Mouse (Mus musculus): ENCODE data around the gene Setd2.

Gene Setd2

DNA sequence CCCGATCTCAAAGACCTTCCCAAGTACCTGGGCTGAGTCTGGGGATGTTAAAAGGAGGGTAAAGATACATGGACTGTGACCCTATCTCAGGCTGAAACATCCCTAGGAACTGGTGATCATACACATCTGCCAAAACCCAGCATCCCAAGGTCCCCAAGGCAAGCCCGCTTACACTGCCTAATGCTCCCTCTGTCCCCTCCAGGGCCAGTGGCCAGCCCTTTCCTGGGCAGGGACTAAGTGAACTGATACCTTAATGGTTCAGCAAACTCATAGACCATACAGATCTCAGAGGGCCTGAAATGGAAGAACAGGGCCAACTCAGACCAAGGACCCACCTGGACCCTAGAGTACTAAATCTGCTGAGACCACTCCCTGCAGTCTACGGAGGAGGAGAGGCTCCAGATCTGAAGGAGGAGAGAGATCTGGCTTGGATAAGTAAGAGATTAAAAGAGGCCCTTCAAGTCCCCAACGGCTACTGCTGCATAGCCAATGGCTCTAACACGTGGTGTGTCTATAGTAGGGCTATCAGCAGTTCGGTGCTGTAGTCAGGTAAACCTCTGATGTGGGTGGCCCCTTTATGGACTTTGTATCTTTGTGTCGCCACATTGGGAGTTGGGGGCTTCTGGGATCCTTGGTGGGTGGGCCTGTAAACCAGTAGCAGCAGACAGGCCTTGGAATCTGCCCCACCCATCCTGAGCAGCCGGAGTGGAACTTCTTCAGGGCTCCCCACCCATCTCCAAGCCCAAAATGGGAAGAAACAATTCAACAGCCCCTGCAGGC, 91.2 kb downstream of the Setd2 start:
- DNase-seq (ENCODE audit: low spot score in 2 of 2), result no peak

DNA sequence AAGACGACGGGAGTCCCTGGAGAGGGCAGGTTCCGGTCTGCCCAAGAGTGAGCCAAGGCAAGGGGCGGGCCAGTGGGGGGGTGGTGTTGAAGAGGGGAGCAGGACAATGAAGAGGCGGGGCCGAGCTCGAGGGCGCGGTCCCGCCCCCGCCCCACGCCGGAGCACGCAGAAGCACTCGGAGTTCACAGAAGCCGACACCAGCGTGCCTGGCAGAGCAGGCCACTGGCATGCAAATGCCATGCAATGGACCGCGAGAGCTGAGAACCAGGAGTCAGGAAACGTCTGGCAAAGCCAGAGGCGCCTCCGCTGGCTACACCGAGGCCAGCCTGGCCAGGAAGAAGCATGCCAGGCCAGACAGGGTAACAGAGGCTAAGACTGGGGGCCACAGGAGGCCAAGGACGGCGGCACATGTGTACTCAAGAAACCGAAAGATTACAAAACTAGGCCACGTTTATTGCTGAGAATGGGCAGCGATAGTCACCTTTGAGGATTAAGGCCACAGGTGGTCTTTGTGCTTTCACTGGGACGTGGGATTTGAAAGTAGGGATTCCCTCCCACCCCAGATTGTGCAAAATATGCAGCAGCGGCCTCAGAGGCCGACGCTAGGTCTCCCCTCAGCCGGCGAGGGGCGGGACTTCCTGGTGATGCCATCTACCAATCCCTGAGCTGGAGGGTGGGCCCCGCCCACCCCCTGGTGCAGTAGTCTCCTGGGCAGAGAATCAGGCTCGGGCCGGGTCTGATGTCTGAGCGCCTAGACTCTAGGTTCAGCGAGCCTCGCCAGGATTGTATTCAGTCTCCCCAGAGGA, 92.2 kb downstream of the Setd2 start, which contains the start of gene Nradd:
Gene Nradd (minus strand): TSS at position 92 of the 806 bp plus-strand sequence.
- DNase-seq (ENCODE audit: low spot score in 2 of 2), result peak; percentile 65 to 83

DNA sequence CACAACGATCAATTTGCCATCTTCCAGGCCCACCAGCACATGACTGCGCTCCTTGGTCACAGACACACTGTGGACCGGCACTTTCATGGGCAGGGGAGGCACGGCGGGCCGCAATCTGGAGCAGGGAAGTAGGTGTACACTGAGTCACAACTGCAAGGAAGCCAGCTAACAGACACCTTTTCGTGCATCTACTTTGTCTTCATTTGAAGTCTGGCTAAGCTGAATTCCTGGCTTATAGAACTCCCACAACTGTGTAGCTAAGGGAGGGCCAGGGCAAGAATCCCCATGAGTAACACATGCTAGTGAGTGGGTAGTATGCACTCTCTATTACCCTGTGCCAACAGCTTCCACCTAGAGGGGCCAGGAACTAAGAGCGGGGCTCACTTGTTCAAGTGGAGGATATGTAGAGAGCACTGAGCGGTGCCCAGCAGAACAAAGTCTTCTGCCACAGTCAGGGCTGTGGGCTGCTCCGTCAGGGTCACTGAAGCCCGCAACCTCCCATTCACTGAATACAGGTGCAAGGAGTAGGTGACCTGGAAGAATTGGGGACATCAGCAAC, 93.0 kb downstream of the Setd2 start:
- DNase-seq (ENCODE audit: low spot score in 2 of 2), result no peak

DNA sequence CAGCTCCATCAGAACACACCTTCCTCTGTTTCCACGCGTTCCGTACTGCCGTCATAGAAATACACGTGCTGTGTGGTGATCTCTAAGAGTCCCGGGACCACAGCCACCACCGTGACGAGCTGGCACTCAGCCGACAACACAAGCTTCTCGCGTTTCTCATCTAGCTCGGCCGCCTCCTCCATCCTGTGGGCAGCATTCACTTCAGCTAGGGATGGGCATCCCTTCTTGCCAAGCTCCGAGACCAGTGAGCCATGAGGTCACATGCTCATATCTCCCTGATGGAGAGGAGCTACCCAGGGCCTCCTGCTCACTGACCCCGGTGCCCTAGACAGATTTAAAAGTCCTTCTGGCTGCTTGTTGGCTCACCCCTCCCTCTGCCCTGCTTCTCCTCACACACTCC, 97.8 kb downstream of the Setd2 start:
- no peak for DNase-seq (ENCODE audit: low spot score in 2 of 2)

DNA sequence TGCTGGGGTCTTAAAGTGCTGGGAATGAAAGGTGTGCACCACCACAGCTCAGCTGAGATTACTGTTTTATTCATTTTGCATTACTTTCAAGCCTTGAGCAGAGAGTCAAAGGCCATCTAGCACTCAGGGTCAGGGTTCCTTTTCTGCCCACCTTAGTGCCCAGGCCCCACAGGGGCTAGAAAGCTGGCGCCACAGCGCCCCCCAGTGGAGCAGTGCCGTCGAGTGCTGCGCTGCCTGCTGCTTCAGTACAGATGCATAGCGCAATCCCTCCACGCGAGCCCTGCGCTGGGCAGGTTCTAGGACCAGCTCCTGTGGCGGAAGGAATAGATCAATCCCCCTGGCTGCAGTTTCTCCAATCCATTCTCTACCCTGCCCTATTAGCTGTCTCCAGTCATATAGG, 98.8 kb downstream of the Setd2 start:
- no peak for DNase-seq (ENCODE audit: low spot score in 2 of 2)

DNA sequence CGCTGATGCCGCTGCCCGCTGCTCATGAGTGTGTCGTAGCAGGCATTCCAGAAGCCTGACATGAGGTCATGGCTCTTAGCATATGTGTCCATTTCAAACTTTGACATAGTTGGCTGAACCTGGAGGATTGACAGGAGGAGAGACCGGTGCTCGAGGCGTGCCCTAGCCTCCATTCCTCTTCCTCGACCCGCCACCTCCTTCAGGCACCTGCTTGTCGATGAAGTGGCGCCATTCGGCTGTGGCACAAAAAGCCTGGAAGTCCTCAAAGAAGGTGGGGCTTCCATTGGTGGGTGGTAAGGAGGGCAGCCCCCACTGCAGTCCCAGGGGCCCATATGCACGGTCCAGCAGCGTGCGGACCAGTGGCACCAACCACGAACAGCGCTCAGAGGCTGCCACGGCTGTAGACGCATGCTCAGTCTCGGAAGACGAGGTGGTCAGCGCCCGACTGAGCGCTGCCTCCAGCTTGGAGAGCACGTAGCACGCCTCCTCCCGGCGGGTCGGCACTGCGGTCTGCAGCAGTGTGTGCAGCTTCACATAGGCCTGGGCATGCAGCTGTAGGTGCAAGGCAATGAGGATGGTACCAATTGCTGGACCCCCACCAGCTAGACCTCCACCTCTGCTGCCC, 99.4 kb downstream of the Setd2 start:
- no peak for DNase-seq (ENCODE audit: low spot score in 2 of 2)

DNA sequence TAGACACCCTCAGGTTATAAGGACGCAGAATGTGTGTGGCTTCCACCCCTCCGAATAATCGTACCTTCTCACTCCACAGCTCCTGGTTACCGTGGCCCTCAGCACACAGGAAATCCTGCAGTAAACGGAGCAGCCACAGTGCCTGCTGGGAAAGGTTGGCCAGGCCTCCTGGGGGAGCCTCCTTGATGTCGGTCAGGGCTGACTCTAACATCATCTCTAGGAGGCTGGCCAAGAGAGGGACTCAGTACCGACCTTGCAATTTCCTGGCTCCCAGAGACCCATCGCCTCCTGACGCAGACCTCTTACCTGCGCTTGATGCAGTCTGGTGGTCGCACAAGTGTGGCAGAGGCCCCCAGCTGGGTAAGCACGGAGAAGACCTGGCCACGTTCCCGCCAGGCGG, 100.3 kb downstream of the Setd2 start:
- DNase-seq (ENCODE audit: low spot score in 2 of 2), result no peak

DNA sequence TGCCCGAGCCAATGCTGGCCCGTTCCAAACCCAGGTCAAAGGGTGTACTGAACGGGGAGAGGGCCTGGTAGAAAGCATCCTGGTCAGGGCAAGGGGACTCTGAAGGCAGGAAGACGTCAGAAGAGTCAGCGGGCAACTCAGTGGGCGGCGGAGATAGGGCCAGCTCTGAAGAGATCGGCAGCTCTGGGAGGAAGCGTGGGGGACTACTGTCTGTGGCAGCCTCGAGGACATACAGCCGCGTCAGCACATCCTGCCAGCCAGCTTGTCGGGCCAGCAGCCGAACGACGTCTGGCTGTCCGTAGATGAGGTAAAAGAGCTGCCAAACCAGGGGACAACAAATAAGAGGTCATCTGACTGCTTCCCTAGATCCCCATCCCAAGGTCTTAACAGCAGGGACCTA, 101.5 kb downstream of the Setd2 start:
- no peak for DNase-seq (ENCODE audit: low spot score in 2 of 2)

DNA sequence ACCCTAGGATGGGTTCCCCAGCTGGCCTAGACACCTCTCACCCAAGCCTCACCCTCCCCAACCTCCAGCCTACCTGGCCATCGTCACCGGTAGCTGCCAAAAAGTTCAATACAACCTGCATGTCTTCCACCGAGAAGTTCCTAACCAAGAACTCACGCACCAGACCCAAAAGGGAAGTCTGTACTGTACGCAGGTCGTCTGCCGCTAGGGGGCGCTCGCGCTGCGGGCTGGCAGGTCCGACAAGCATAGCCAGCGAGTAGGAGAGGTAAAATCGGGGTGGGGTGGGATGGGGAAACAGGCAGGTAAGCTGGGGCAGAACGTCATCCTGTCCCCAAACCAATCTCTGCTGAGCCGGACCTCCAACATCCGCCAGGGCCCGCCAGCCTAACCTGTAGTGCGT, 102.8 kb downstream of the Setd2 start:
- peak; percentile 82 to 86 for DNase-seq (ENCODE audit: low spot score in 2 of 2)

DNA sequence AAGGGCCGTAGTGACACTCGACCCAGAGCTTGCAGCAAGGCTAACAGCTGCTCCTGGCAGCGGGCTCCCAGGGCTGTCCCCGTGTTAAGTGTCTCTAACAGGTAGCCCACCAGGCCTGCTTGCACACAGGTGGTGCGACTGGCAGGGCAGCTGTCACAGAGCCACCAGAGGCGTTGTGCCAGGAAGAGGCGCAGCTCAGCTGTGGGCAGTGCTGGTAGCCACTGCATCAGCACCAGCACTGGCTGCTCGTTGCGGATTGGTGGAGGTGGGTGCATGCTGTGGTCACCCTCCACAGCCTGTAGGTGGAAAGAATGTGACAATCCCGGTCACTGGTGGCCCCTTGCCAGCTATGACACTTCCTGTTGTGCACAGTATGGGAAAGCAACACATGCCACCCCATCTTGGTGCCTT, 106.2 kb downstream of the Setd2 start:
- DNase-seq (ENCODE audit: low spot score in 2 of 2), result no peak

DNA sequence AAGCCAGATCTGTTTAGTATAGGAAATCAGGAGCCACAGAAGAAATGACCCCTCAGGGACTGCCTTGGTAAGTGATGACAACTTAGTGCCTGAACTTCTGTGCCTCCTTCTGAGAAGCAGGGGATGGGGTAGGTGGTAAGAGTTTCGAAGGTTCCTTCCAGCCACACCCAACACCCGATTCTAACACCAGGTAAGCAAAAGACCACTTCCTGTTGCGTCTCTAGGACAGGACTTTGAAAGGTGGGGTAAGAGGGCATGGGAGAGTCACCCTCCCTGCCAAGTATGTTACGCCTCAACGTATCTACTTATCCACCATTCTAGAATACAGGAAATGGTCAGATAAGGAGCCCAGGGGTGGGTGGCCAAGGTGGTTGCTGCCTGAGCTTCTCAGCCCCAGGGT, 108.6 kb downstream of the Setd2 start:
- DNase-seq (ENCODE audit: low spot score in 2 of 2), result no peak

DNA sequence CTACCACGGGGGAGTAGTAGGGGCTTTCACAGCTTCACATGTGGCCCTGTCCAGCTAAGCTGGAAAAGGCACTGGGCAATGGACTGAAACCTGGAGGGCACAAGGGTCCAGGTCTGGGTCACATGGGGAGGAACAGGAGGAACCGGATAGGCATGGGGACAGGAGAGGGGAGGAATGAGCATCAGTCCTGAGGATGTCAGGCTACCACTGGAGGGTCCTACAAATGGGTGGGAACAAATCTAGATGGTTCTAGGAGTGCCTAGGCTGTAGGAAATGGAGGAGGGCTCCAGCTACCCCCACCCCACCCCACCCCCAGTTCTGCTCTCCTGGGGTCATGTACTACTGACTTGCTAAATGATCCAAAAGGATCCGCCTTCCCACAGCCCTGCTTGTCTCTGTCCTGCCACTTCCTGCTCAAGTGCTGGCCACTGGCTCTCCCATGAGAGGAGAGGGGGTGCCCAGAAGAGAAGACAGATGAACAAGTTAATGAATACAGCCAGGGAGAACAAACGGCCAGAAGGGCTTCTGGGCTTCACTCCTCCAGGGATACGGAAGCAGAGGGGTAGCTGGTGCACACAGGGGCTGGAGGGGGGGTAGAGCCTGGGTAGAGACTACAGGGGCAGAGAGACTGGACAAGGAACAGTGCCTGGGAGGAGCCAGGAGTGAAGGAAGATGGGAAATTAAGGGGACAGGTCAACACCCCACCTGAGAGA, 110.6 kb downstream of the Setd2 start:
- no peak for DNase-seq (ENCODE audit: low spot score in 2 of 2)

DNA sequence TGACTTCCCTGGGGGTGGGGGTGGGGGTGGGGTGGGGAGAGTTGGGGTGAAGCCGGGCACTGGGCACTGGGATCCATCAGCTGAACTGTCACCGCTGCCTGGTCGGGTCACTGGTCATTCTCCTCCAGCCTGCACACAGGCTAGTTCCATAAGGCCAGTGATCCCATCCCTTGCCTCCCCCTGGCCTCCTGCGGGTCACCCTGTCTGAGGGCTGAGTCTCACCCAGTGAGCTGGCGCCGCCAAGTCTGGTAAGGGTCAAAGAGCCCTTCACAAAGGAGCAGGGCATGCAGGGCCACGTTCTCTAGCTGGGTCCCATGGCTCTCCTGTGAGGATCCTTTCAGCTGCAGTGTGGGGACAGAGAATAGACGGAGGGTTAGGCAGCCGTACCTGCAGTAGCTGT, 111.4 kb downstream of the Setd2 start:
- no peak for DNase-seq (ENCODE audit: low spot score in 2 of 2)

DNA sequence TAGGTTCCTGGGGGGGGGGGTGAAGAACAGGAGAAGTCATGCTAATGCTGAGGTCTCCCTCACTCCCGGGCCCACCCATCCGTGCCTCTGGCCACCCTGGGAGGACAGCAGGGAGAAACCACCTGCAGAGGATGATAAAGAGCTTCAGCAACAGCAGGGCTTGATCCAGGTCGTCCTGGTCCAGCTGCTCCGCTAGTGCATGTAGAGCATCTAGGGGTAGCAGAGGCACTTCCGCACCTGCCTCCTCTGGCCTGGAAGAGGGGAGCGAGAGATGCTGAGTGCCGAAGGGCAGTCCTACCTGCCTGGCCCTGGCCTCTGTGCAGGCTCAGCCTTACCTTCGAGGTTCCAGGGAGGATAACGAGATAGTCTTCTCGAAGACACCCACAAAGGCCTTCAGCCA, 111.9 kb downstream of the Setd2 start:
- DNase-seq (ENCODE audit: low spot score in 2 of 2), result no peak

DNA sequence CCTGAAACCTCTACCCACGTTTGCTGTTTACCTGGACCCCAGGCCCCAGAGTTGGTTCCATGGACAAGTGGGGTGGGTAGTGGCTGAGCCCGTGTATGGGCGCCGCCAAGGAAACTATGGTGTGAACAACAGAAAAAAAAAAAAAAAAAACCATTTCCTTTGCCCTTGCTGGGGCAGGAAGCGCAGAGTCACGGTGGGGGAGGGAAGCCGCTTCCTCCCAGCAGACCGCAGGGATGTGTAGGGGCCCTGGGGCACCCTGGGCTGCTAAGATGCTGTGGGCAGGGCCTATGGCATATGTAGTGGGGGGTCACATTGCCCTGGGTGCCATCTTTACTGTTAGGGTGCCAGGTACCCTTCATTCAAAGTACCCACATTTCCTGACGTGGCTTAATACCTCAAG, 112.8 kb downstream of the Setd2 start:
- DNase-seq (ENCODE audit: low spot score in 2 of 2), result no peak

DNA sequence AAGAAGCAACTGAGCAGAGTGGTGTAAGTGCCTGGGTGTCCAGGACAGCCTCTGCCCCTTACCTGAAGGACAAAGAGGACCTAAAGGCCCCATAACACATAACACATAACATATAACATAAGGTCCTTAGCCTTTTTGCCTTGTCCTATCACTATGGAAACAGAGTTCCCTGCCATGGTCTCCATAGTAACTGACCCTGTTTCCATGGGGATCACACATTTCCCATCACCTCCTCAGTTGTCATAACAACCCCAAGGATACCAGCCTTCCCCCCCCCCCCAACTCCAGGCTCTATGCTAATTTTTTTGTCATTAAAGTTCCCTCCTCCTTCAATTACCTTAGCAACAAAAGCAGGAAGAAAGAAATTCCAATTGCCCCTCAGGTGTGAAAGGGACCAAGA, 117.4 kb downstream of the Setd2 start:
- no peak for DNase-seq (ENCODE audit: low spot score in 2 of 2)

DNA sequence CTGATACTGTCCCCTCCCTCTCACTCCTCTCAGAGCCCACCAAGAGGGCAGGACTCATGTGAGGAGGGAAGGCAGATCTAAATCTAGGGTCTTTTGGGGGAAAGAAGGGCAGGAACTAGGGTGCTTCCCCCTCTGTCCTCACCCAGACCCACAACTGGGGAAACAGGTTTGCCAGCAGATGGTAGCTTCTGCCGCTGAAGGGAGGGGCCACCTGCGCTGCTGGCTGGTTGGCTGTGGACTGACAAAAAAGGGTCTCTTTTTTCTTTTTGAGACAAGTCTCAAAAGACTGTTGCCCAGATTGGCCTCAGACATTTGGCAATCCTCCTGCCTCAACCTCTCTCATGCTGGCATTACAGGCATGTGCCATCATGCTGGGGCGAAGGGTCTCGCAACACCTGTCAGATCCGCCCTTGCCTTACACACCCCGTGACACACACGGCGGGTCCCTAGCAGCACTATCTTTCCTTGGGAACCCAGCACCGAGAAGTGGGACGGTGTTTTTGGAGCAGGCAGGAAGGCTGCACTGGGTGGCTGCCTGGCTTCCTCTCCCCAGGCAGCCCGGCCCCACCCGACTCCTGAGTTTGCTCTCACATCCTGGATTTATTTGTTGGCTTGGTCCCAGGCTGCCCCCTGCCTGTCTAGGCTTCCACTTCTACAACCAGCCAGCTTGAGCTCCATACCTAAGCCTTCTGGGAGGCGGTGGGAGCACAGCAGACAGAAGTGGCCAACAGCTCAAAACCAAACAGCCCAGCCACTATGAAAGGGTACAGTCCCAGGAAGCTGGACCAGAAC, 119.7 kb downstream of the Setd2 start:
- no peak for DNase-seq (ENCODE audit: low spot score in 2 of 2)

DNA sequence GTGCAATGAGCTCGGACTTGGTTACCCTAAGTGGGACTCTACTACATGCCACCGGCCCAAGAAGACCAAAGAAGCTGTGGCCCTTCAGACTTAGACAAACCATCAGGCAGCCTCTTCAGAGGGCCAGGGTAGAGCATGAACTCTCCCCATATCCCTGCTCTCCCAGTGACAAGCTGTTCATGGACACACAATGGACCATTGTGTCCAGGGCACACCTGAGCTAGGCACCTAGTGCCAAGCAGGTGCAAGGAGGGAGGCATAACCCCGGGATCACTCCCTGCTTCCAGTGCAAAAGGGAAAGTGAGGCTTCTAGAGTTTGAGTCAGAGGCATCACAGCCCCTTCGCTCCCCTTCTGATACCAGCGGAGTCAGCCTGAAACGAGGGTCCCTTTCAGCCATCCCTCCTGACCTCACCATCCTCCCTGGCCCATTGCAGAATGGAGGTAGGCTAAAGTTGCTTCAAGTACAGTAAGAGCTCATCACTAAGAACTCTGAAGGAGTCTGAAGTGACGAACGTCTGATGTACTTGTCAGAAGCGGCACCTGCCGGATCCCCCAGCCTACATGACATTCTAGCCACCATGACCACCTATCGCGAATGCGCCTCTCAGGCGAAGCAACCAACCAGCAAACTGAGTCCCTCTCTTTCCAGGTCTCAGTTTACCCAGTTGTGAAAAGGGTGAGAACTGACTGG, 120.7 kb downstream of the Setd2 start:
- DNase-seq (ENCODE audit: low spot score in 2 of 2), result no peak

DNA sequence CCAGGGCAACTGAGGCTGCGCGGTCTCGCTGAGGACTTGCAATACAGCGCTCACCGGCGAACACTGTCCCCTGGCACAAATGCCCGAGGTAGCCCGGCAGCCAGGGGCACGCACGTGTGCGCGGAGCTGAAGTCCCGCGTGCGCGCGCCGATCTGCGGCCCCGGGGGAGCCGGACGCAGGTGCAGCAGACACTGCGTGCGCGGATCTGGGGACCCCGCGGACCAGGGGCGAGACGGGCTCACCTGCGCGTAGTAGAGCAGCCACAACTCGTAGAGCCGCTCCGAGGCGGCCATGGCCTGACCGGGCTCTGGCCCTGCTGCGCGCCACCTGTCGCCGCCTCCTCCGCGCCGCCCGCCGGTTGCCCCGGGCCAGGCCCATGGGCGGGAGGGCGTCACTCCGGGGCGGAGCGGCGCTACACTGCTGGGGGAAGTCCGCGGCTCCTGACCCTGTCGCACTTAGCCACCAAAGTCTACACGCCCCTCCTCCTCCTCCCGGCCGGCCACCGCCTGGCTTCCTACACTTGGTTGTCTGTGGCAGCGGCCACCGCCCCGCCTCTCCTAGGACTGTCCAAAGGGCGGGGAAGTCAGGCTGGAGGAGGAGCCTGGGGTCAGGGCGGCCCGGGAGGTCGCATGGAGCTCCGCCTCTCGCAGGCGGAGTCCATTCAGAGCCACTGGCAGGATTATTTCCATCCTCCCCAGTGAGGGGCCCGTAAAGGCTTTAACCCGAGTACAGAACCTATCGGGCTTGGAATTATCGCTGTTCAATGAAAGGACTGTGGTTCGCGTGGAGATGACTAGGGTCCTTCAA, 121.5 kb downstream of the Setd2 start, which contains the start of gene Nbeal2:
Gene Nbeal2 (minus strand): TSS at position 507 of the 807 bp plus-strand sequence.
- peak; percentile 90 to 97 for DNase-seq (ENCODE audit: low spot score in 2 of 2)

All from urinary bladder, postnatal 36 days (tissue).